Mouse (Mus musculus) cerebellum, adult 8-10 months (tissue): ENCODE results near the gene Uri1.

Experiments used
- DNase-seq: peaks from one replicate; pipeline ENCODE4 v3.0.0; 2022

Uri1 gene

DNA sequence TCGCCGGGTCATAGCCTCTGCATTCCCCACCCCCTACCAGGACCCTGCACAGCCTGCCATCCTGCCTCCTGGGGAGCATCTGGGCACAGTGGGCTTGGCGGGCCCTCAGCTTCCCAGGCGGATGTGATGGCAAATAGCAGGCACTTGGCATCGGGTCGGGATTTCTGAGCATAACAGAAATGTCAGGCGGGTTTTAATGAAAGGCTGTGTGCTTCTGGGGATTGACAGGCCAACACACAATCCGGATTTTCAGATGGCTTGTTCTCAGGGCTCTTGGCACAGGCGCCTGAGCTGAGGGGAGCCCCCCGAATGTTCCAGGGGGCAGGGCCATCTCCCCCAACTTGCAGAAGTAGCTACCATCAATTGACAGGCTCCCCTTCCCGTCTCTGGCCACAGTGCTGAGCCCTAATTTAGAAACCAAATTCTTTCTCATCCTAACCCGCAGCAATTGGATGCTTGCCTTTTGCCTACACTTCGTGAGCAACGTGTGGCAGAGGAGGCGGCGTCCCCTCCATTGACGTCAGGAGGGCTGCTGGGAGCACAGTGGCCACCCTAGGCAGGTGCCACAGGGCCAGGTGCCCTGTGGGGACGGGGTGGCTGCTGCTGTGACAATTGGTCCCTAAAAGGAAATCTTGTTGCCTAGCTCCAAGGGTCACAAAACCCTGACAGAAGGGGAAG, 106.5 kb downstream of the Uri1 start:
- DNase-seq = no peak

DNA sequence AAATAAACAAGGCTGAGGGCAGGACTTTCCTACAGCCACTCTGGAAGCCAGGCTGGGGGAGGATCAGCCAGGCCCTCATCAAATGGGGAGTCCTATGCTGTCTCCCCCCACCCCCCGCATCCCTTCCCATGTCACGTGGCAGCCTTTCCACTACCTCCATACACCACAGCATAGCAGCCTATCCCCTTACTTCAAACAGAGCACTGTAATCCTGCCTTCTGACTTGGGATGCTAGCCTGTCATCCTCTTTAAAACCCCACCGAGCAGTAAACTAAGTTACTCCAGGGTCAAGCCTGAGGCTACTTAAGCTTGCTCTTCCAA, 111.6 kb downstream of the Uri1 start:
- no peak for DNase-seq

DNA sequence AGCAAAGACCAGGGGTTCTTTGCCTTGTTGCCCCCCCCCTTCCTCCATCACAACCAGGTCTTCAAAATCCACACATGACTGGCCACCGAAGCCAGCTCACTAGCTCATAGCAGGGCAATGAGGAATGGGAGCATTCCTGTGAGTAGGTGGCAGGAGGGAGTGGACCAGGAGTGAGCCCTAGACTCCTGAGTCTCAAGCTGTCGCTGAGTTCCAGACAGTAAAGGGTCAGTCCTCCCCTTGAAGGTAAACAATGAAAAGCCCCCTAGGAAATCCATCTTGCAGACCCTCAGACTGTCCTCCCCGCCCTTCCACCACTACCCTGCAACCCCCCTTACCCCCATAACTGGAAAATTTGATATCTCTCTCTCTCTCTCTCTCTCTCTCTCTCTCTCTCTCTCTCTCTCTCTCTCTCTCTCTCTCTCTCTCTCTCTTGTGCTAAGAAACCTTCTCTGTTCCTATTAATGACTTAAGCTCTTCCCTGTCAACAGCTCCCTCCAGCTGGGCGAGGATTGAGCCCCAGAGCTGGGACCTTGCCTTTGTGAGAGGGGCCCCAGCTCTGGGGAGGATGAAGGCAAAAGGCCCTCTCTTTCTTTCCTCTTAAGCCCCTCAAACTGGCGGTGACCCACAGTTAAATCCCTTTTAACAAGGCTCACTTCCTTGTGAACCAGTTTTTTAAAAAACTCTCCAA, 112.1 kb downstream of the Uri1 start:
- no peak for DNase-seq

DNA sequence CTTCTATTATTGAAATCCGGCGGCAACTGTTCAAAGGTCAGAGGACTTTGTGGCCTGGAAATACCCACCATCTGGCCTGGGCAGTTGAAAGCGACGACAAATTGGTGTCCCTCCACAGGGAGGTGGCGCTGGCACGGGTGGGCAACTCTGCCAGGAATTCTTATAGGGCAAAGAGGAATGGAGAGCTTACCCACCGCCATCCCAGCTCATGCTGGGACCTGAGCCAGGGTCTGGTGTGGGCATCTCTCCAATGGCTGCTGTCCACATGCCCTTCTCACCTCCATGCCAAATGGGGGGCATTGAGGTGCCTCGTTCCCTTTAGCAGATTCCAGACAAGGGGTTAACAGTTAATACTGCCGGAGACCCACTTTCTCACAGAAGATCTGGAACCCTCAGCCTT, 113.2 kb downstream of the Uri1 start:
- DNase-seq = no peak
